Mouse (Mus musculus) colon, adult 2 months (tissue): ENCODE results near the gene Kap. TPM values are rescaled to one million over a fixed set of nuclear protein-coding genes. Genes with fewer than 3 reads are reported as not detected.

Experiments used
- polyA plus RNA-seq: library from polyadenylated mRNA; depleted of rRNA; stranded (reverse); fragments of >200 nt; gene quantifications from 2 replicates; pipeline ENCODE4 v1.2.3, GENCODE M21; 2012; rRNA removed

Gene Kap
- polyA plus RNA-seq: not detected in 2 replicates

GRCm38 (mm10) chr6:133853526-133853925, at the start of gene Kap:
Kap (minus strand) TSS chr6:133853762.

Other genes starting within 250 kb of the Kap start
- gene Etv6, start 181.9 kb upstream of the Kap start, polyA plus RNA-seq: 27.6 and 31.0 TPM in 2 replicates